In genomic region chr1:36130307-36131035, GRCm38 (mm10) we compare ENCODE assay signal across 9 mouse cellular contexts.
DNase-seq lines count a peak whose midpoint lies in the region; ATAC-seq and TF ChIP-seq lines count a peak whose summit lies in the region.
"Had no signal": no experiment of that assay in that cellular context is flagged by ENCODE, and none has a peak within 500 bp of the region (broad histone marks: within the 10 kb centered on the region; RNA-seq: fewer than 3 reads in every experiment).

No protein-coding gene starts in this region.

- no peak overlapping the region for H3K9ac ChIP-seq in stomach, embryonic 15.5 days
- H3K9ac ChIP-seq in stomach, postnatal 0 days (ENCODE audit: low read length): no peak overlapping the region
- peak overlapping the region; percentile 35 for H3K9ac ChIP-seq in liver, embryonic 14.5 days (replicated peaks)
- H3K9ac ChIP-seq in hindbrain, embryonic 14.5 days: no peak overlapping the region
- no peak overlapping the region for H3K9ac ChIP-seq in midbrain, embryonic 16.5 days (ENCODE audit: low read depth, low read length)
- H3K9ac ChIP-seq: embryonic facial prominence, embryonic 12.5 days had no signal

- H3K4me3 ChIP-seq in stomach, embryonic 15.5 days (replicated peaks): no peak overlapping the region
- no peak overlapping the region for H3K4me3 ChIP-seq in stomach, postnatal 0 days (ENCODE audit: low read depth, low read length)
- H3K4me3 ChIP-seq in brown adipose tissue, adult 24 weeks (ENCODE audit: insufficient read depth, low read depth, low read length): no peak overlapping the region
- H3K4me3 ChIP-seq in liver, embryonic 14.5 days (ENCODE audit: insufficient read depth in 1 of 2, low read depth in 2 of 2, low read length in 2 of 2): no peak overlapping the region
- H3K4me3 ChIP-seq in hindbrain, embryonic 14.5 days (replicated peaks; ENCODE audit: low read length): no peak overlapping the region
- no peak overlapping the region for H3K4me3 ChIP-seq in midbrain, embryonic 16.5 days (ENCODE audit: low read depth, low read length)
- H3K4me3 ChIP-seq: embryonic facial prominence, embryonic 12.5 days had no signal

- H3K4me2 ChIP-seq in stomach, embryonic 15.5 days: no peak overlapping the region
- no peak overlapping the region for H3K4me2 ChIP-seq in stomach, postnatal 0 days (replicated peaks; ENCODE audit: low read depth)
- H3K4me2 ChIP-seq in liver, embryonic 14.5 days (ENCODE audit: low read depth): peak overlapping the region; percentile 63
- no peak overlapping the region for H3K4me2 ChIP-seq in hindbrain, embryonic 14.5 days (replicated peaks)
- no peak overlapping the region for H3K4me2 ChIP-seq in midbrain, embryonic 16.5 days (ENCODE audit: low read length)
- H3K4me2 ChIP-seq: embryonic facial prominence, embryonic 12.5 days had no signal

- H3K9me3 ChIP-seq in stomach, embryonic 15.5 days: no peaks in the 10 kb centered on the region
- no peaks in the 10 kb centered on the region for H3K9me3 ChIP-seq in stomach, postnatal 0 days (ENCODE audit: control insufficient read depth, low read length)
- H3K9me3 ChIP-seq in liver, embryonic 14.5 days (ENCODE audit: control insufficient read depth, low read length): no peaks in the 10 kb centered on the region
- H3K9me3 ChIP-seq in hindbrain, embryonic 14.5 days (ENCODE audit: control insufficient read depth, low read length): no peaks in the 10 kb centered on the region
- H3K9me3 ChIP-seq in midbrain, embryonic 16.5 days (replicated peaks; ENCODE audit: control insufficient read depth, low read length, poor library complexity, severe bottlenecking): no peaks in the 10 kb centered on the region
- H3K9me3 ChIP-seq: embryonic facial prominence, embryonic 12.5 days had no signal

- WGBS in stomach, embryonic 15.5 days: 82% methylated on average over 4 of the region's 4 CpGs
- WGBS in stomach, postnatal 0 days: 87% methylated on average over 4 of the region's 4 CpGs
- WGBS in liver, embryonic 14.5 days (ENCODE audit: insufficient replicate concordance): 18% methylated on average over 4 of the region's 4 CpGs
- WGBS in hindbrain, embryonic 14.5 days: 94% methylated on average over 4 of the region's 4 CpGs
- WGBS in midbrain, embryonic 16.5 days: 94% methylated on average over 4 of the region's 4 CpGs

- peak; percentile 76 for ATAC-seq in stomach, embryonic 15.5 days (ENCODE audit: insufficient read depth, low FRiP score, low read depth)
- no peak for ATAC-seq in stomach, postnatal 0 days (ENCODE audit: low FRiP score, low TSS enrichment)
- ATAC-seq in liver, embryonic 14.5 days (ENCODE audit: insufficient read depth): peak; percentile 89
- ATAC-seq in hindbrain, embryonic 14.5 days (ENCODE audit: low FRiP score): no peak
- no peak for ATAC-seq in midbrain, embryonic 16.5 days

- no peak for TF ChIP-seq EP300 in stomach, postnatal 0 days (optimal IDR thresholded peaks at IDR 0.05)
- peak; percentile 90 for TF ChIP-seq EP300 in liver, embryonic 14.5 days (IDR thresholded peaks at IDR 0.05; ENCODE audit: low read depth)

- H3K27ac ChIP-seq in stomach, embryonic 15.5 days: no peak overlapping the region
- H3K27ac ChIP-seq in stomach, postnatal 0 days (replicated peaks): no peak overlapping the region
- H3K27ac ChIP-seq in brown adipose tissue, adult 24 weeks (replicated peaks; ENCODE audit: low read depth, low read length): peak overlapping the region; percentile 58
- H3K27ac ChIP-seq in liver, embryonic 14.5 days: peak overlapping the region; percentile 71
- no peak overlapping the region for H3K27ac ChIP-seq in hindbrain, embryonic 14.5 days
- H3K27ac ChIP-seq in midbrain, embryonic 16.5 days (ENCODE audit: low read length): no peak overlapping the region
- H3K27ac ChIP-seq: embryonic facial prominence, embryonic 12.5 days had no signal

- no peaks in the 10 kb centered on the region for H3K27me3 ChIP-seq in stomach, embryonic 15.5 days (replicated peaks)
- no peaks in the 10 kb centered on the region for H3K27me3 ChIP-seq in stomach, postnatal 0 days (ENCODE audit: control insufficient read depth, insufficient read depth, low read length)
- H3K27me3 ChIP-seq in liver, embryonic 14.5 days (ENCODE audit: control insufficient read depth, insufficient read depth, low read length): no peaks in the 10 kb centered on the region
- no peaks in the 10 kb centered on the region for H3K27me3 ChIP-seq in hindbrain, embryonic 14.5 days (ENCODE audit: control insufficient read depth, insufficient read depth, low read length)
- H3K27me3 ChIP-seq in midbrain, embryonic 16.5 days (ENCODE audit: control insufficient read depth, insufficient read depth, low read depth, low read length): no peaks in the 10 kb centered on the region
- H3K27me3 ChIP-seq: embryonic facial prominence, embryonic 12.5 days had no signal

- no peaks in the 10 kb centered on the region for H3K36me3 ChIP-seq in stomach, embryonic 15.5 days
- H3K36me3 ChIP-seq in stomach, postnatal 0 days (ENCODE audit: control insufficient read depth, insufficient read depth, low read length): no peaks in the 10 kb centered on the region
- no peaks in the 10 kb centered on the region for H3K36me3 ChIP-seq in liver, embryonic 14.5 days (replicated peaks; ENCODE audit: control insufficient read depth, insufficient read depth, low read depth)
- H3K36me3 ChIP-seq in hindbrain, embryonic 14.5 days (replicated peaks; ENCODE audit: control insufficient read depth, insufficient read depth): no peaks in the 10 kb centered on the region
- no peaks in the 10 kb centered on the region for H3K36me3 ChIP-seq in midbrain, embryonic 16.5 days (ENCODE audit: control insufficient read depth, insufficient read depth, low read length)
- H3K36me3 ChIP-seq: embryonic facial prominence, embryonic 12.5 days had no signal

- TF ChIP-seq CTCF in stomach, postnatal 0 days (IDR thresholded peaks at IDR 0.05; ENCODE audit: low read depth): no peak
- no peak for TF ChIP-seq CTCF in liver, embryonic 14.5 days (IDR thresholded peaks at IDR 0.05; ENCODE audit: low read depth)

- DNase-seq in stomach, postnatal 0 days (ENCODE audit: low spot score): no peak
- peak; percentile 74 to 75 (median 75) for DNase-seq in liver, embryonic 14.5 days (ENCODE audit: low read depth in 3 of 3, low spot score in 3 of 3)
- peak; percentile 64 to 73 for DNase-seq in spleen, postnatal 36 days (ENCODE audit: low spot score in 2 of 2)
- DNase-seq in cerebellum, adult 9-11 months: no peak
- no peak for DNase-seq in hindbrain, embryonic 14.5 days (ENCODE audit: low spot score)

- 0 out of 2 replicates have a peak, but pooled peaks cover 5% of the 10 kb centered on the region for H3K4me1 ChIP-seq in stomach, embryonic 15.5 days
- H3K4me1 ChIP-seq in stomach, postnatal 0 days (replicated peaks; ENCODE audit: control insufficient read depth, insufficient read depth): no peaks in the 10 kb centered on the region
- 0 out of 2 replicates have a peak, but pooled peaks cover 5% of the 10 kb centered on the region for H3K4me1 ChIP-seq in brown adipose tissue, adult 24 weeks (ENCODE audit: control insufficient read depth, insufficient read depth, insufficient read length, low read length)
- H3K4me1 ChIP-seq in liver, embryonic 14.5 days (replicated peaks; ENCODE audit: control insufficient read depth in 2 of 2, insufficient read depth in 2 of 2, low read length in 1 of 2): peaks cover 37 to 49% of the 10 kb centered on the region in 2 experiments
- no peaks in the 10 kb centered on the region for H3K4me1 ChIP-seq in hindbrain, embryonic 14.5 days (replicated peaks; ENCODE audit: control insufficient read depth, insufficient read depth, low read length)
- H3K4me1 ChIP-seq in midbrain, embryonic 16.5 days (ENCODE audit: control insufficient read depth, insufficient read depth, low read length): peaks cover 3% of the 10 kb centered on the region; the same call in 1 of the 2 replicates
- H3K4me1 ChIP-seq: embryonic facial prominence, embryonic 12.5 days had no signal

Comparison
In these comparisons a context has a peak if more than half of its experiments do, and no peak if none do; other contexts are left out.
1. ATAC-seq: peak in stomach, embryonic 15.5 days (single experiment) and liver, embryonic 14.5 days (single experiment); none in stomach, postnatal 0 days (single experiment), hindbrain, embryonic 14.5 days (single experiment) and midbrain, embryonic 16.5 days (single experiment).
2. H3K27ac ChIP-seq: peak in brown adipose tissue, adult 24 weeks (single experiment) and liver, embryonic 14.5 days (single experiment); none in stomach, embryonic 15.5 days (single experiment), stomach, postnatal 0 days (single experiment), hindbrain, embryonic 14.5 days (single experiment) and midbrain, embryonic 16.5 days (single experiment).
3. DNase-seq: peak in liver, embryonic 14.5 days (3 of 3) and spleen, postnatal 36 days (2 of 2); none in stomach, postnatal 0 days (single experiment), cerebellum, adult 9-11 months (single experiment) and hindbrain, embryonic 14.5 days (single experiment).